Mouse (Mus musculus) liver, embryonic 12.5 days (tissue): ENCODE measurements around the gene Lyrm7. TPM values are rescaled to one million over a fixed set of nuclear protein-coding genes. Genes with fewer than 3 reads are reported as not detected.

ENCODE experiments used
- ATAC-seq: fragments of 200-750 bp; cut with Nextera tagmentation; 2 replicates; pipeline ENCODE4 v1.8.0; 2017; ENCODE audit warnings: moderate number of reproducible peaks, mild to moderate bottlenecking, moderate library complexity
- H3K27ac ChIP-seq: fragments of 300-500 bp; sonication (generic); 2 replicates; pipeline ENCODE4 v1.5.1; 2016; ENCODE audit warnings: mild to moderate bottlenecking
- H3K27me3 ChIP-seq: fragments of 300-500 bp; sonication (generic); replicated peaks from 2 replicates; pipeline ENCODE4 v1.6.1; 2016; ENCODE audit warnings: mild to moderate bottlenecking, moderate library complexity
- H3K36me3 ChIP-seq: fragments of 300-500 bp; sonication (generic); 2 replicates; pipeline ENCODE4 v1.6.1; 2016; ENCODE audit warnings: mild to moderate bottlenecking, moderate library complexity
- H3K4me1 ChIP-seq: fragments of 300-500 bp; sonication (generic); 2 replicates; pipeline ENCODE4 v1.6.1; 2016
- H3K4me2 ChIP-seq: fragments of 300-500 bp; sonication (generic); 2 replicates; pipeline ENCODE4 v1.6.1; 2016; ENCODE audit warnings: mild to moderate bottlenecking, moderate library complexity
- H3K4me3 ChIP-seq: fragments of 300-500 bp; sonication (generic); 2 replicates; pipeline ENCODE4 v1.5.1; 2016; ENCODE audit warnings: mild to moderate bottlenecking, moderate library complexity
- H3K9ac ChIP-seq: fragments of 300-500 bp; sonication (generic); 2 replicates; pipeline ENCODE4 v1.6.1; 2016; ENCODE audit warnings: mild to moderate bottlenecking, moderate library complexity
- H3K9me3 ChIP-seq: fragments of 300-500 bp; sonication (generic); replicated peaks from 2 replicates; pipeline ENCODE4 v1.6.1; 2016; ENCODE audit warnings: mild to moderate bottlenecking, moderate library complexity
- WGBS: fragments of 180-500 bp; shearing (Covaris S2); methylation state at CpG from one replicate; pipeline ENCODE4 v1.1.7; 2016; ENCODE audit not compliant: insufficient replicate concordance; 5-methylcytosine and 5-hydroxymethylcytosine counted together
- polyA plus RNA-seq: library from polyadenylated mRNA; unstranded; fragments of >200 nt; fragmentation: Nextera tagmentation; extraction: Ambion mirVana; gene quantifications from 2 replicates; pipeline ENCODE4 v1.2.1, GENCODE M21; 2016

The Lyrm7 gene
- polyA plus RNA-seq, 1 experiment from 2014 or later: 7.6 TPM

DNA sequence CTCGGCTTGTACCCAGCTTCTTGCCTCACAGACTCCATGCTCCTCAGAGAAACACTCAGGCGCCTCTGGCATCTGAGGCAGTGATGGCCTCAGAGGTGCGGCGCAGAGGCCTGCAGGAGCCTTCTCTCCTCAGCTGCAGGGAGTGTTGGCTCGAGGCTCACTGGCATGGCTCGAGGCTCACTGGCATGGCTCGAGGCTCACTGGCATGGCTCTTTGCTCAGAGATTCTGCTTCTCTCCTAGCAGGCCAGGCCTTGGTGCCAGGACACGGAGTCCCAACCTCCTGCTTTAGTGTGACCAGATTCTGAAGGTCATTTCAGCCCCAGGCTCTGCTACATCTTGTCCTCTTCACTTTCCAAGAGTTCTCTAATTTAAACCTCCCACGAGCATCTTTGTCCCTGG lies 24.6 kb downstream of the Lyrm7 start:
- no peaks in the 10 kb centered on the region for H3K9me3 ChIP-seq
- no peak overlapping the region for H3K27ac ChIP-seq
- no peaks in the 10 kb centered on the region for H3K36me3 ChIP-seq
- H3K9ac ChIP-seq: no peak overlapping the region
- no peaks in the 10 kb centered on the region for H3K27me3 ChIP-seq
- H3K4me1 ChIP-seq: peaks cover 10% of the 10 kb centered on the region; the same call in 1 of the 2 replicates
- 69% methylated on average over 9 of the region's 9 CpGs for WGBS
- no peak for ATAC-seq
- no peak overlapping the region for H3K4me3 ChIP-seq
- H3K4me2 ChIP-seq: no peak overlapping the region

DNA sequence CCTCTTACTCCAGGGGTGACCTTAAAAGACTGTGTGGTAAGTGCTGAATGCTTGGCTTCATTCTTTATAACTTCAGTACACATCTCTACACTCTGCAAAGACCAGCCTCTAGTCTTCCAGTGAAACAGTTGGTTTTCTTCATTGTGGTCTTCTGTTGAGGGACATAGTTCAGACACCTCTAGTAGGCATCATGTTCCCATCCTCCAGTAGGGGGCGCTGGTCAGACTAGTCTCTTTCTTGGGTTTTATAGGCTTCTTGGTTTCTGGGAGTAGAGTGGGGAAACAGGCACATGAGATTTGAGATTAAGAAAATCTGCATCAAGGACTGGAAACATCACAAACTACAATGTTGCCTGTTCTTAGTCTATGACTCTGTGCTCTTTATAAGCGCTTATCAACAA lies 26.1 kb downstream of the Lyrm7 start:
- Histone ChIP-seq H3K27ac (no peak overlapping the region), H3K36me3 (no peaks in the 10 kb centered on the region), H3K4me3 (no peak overlapping the region), H3K27me3 (no peaks in the 10 kb centered on the region), H3K4me1 (peaks cover 10% of the 10 kb centered on the region; the same call in 1 of the 2 replicates), H3K9me3 (no peaks in the 10 kb centered on the region), H3K9ac (no peak overlapping the region), H3K4me2 (no peak overlapping the region)
- WGBS: 51% methylated on average over 2 of the region's 2 CpGs
- no peak for ATAC-seq

GRCm38 (mm10) chr11:54833833-54834232 lies 26.9 kb downstream of the Lyrm7 start:
- Histone ChIP-seq H3K27me3 (no peaks in the 10 kb centered on the region), H3K36me3 (no peaks in the 10 kb centered on the region), H3K27ac (no peak overlapping the region), H3K4me3 (no peak overlapping the region), H3K9ac (no peak overlapping the region), H3K9me3 (no peaks in the 10 kb centered on the region), H3K4me1 (peaks cover 10% of the 10 kb centered on the region; the same call in 1 of the 2 replicates), H3K4me2 (no peak overlapping the region)
- ATAC-seq: no peak
- 76% methylated on average over 4 of the region's 4 CpGs for WGBS

DNA sequence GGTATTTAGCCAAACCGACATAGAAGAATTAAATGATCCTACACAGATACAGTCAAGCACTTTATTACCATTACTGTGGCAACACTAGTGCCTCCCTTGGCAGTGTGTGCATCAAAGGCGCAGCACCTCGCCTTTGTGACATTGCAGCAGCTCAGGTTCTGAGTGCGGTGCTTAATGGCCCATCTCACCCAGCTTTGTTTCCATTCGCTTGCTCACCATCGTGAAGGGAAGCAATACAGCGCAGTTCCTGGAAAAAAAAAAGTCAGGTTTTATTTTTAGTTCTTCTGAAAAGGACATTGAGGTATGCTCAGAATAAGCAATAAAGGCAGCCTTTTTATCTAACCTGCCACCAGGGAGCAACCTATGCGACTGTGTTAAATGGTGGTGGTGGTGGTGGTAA lies 33.9 kb downstream of the Lyrm7 start:
- Histone ChIP-seq H3K4me3 (no peak overlapping the region), H3K4me1 (peaks cover 1% of the 10 kb centered on the region; the same call in 1 of the 2 replicates), H3K9ac (no peak overlapping the region), H3K36me3 (no peaks in the 10 kb centered on the region), H3K27me3 (no peaks in the 10 kb centered on the region; the same call in 1 of the 2 replicates), H3K27ac (no peak overlapping the region), H3K4me2 (no peak overlapping the region), H3K9me3 (peaks cover 7% of the 10 kb centered on the region; the same call in 1 of the 2 replicates)
- 85% methylated on average over 8 of the region's 8 CpGs for WGBS
- no peak for ATAC-seq

DNA sequence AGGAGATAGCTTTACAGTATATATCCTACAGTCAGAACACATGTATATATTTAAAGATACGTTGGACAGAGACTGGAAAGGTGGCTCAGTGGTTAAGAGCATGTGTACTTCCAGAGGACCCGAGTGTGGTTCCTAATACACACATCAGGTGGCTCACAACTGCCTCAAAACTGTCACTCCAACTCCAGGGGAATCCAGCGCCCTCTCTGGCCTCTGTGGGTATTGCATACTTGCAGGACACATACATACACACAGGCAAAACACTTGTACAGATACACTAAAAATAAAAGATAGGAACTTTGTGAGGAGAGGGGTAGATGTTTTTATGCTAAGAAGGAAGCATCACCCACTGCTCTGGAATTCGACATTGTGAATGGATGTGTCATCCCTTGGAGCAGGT lies 34.9 kb downstream of the Lyrm7 start:
- WGBS: 67% methylated on average over 4 of the region's 4 CpGs
- Histone ChIP-seq H3K27me3 (no peaks in the 10 kb centered on the region; the same call in 1 of the 2 replicates), H3K27ac (no peak overlapping the region), H3K9ac (no peak overlapping the region), H3K9me3 (peaks cover 7% of the 10 kb centered on the region; the same call in 1 of the 2 replicates), H3K36me3 (no peaks in the 10 kb centered on the region), H3K4me2 (no peak overlapping the region), H3K4me1 (no peaks in the 10 kb centered on the region), H3K4me3 (no peak overlapping the region)
- no peak for ATAC-seq

DNA sequence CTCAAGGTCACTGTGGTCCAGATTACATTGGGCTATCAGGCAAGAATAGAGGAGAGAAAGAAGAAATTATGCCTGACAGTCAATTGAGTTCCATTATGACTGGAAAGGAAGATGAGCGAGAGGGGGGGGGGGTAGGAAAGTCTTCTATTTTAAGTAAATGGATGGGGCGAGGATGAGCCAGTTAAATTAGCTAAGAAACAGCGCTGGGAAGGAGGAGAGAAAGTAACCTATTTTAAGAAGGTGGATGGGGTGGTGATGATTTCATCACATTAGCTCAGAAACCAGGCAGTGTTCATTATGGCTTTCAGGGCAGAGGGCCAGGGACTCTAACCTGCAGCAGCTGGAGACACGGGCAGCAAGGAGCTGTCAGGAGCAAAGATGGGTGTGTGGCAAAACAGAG lies 37.2 kb downstream of the Lyrm7 start:
- Histone ChIP-seq H3K9ac (no peak overlapping the region), H3K27ac (no peak overlapping the region), H3K27me3 (no peaks in the 10 kb centered on the region; the same call in 1 of the 2 replicates), H3K4me1 (no peaks in the 10 kb centered on the region), H3K4me2 (no peak overlapping the region), H3K4me3 (no peak overlapping the region), H3K9me3 (peaks cover 7% of the 10 kb centered on the region; the same call in 1 of the 2 replicates), H3K36me3 (no peaks in the 10 kb centered on the region)
- no peak for ATAC-seq
- 66% methylated on average over 4 of the region's 4 CpGs for WGBS

DNA sequence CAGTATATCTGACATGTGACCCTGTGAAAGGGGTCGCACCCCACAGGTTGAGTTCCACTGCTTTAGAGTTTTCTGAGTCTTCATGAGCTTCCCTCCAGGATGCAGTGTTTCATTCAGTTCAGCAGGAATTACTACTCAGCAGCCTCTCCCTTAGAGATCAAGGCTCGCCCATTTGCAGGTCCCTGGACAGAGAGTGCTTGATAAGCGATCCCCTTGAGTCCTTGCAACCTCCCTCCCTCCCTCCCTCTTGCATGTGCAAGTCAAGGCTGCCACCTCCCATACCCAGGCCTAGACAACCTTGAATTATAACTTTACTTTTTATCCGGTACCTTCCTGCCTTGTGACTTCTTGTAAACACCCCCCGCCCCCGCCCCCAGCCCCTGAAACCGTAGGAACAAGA lies 41.2 kb downstream of the Lyrm7 start:
- no peak overlapping the region for H3K4me3 ChIP-seq
- H3K27me3 ChIP-seq: no peaks in the 10 kb centered on the region; the same call in 1 of the 2 replicates
- H3K36me3 ChIP-seq: no peaks in the 10 kb centered on the region
- H3K9ac ChIP-seq: no peak overlapping the region
- WGBS: 72% methylated on average over 7 of the region's 7 CpGs
- H3K9me3 ChIP-seq: no peaks in the 10 kb centered on the region
- H3K4me1 ChIP-seq: no peaks in the 10 kb centered on the region
- no peak for ATAC-seq
- H3K4me2 ChIP-seq: no peak overlapping the region
- H3K27ac ChIP-seq: no peak overlapping the region

GRCm38 (mm10) chr11:54817449-54817848 lies 43.3 kb downstream of the Lyrm7 start:
- no peak overlapping the region for H3K4me2 ChIP-seq
- no peaks in the 10 kb centered on the region for H3K36me3 ChIP-seq
- no peaks in the 10 kb centered on the region for H3K4me1 ChIP-seq
- no peak overlapping the region for H3K4me3 ChIP-seq
- no peaks in the 10 kb centered on the region for H3K9me3 ChIP-seq
- H3K27me3 ChIP-seq: no peaks in the 10 kb centered on the region
- WGBS: 61% methylated on average over 4 of the region's 4 CpGs
- H3K27ac ChIP-seq: no peak overlapping the region
- no peak for ATAC-seq
- no peak overlapping the region for H3K9ac ChIP-seq

DNA sequence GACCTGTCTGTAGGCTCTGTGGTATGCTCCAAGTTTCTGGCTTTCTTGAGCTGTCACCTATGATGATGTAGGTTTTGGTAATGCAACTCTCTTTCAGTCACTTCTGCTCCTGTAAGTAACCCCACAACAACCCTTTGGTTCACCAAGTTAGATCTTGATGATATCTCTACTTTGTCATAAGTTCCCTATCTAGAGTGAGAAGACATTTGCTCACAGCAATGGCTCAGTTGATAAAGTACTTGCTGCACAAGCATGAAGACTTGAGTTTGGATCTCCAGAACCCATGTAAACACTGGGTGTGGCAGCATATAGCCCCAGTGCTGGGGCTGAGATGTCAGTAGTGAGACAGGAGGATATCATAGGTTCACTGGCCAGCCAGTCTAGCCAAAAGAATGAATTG lies 45.1 kb downstream of the Lyrm7 start:
- no peaks in the 10 kb centered on the region for H3K4me1 ChIP-seq
- H3K36me3 ChIP-seq: no peaks in the 10 kb centered on the region
- no peak for ATAC-seq
- no peak overlapping the region for H3K27ac ChIP-seq
- H3K27me3 ChIP-seq: no peaks in the 10 kb centered on the region
- no peak overlapping the region for H3K4me2 ChIP-seq
- no peak overlapping the region for H3K4me3 ChIP-seq
- no peaks in the 10 kb centered on the region for H3K9me3 ChIP-seq
- H3K9ac ChIP-seq: no peak overlapping the region

DNA sequence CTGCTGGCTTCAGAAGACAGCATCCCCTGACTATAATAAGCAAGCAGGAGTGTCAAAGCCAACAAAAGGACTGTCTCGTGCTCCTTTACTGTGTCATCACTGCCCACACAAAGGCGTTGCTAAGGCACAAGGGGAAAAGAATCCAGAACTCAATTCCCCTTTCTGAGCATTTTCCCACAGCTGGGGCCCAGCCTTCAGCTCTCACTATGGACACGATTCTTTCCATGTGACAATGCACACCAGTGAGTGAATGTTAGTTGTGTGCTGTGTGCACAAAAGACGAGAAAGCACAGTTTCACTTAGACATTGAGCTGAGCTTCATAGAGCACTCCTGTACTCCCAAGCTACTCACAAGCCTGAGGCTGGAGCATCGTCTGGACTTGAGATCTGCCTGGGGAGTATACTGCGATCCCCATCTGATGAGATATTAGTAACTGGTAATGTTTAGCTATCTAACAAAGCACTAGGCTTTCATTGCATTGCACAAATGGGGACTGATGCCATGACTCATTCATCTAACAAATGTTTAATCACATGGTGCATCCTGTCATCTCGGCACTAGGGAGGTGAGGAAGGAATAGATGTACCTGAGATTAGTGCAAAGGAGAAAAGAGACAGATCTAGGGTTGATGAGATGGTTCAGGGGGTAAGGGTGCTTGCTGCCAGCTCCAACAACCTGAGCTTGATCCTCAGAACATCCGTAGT lies 47.8 kb downstream of the Lyrm7 start:
- ATAC-seq: no peak
- H3K27ac ChIP-seq: no peak overlapping the region
- H3K27me3 ChIP-seq: peaks cover 6% of the 10 kb centered on the region; the same call in 1 of the 2 replicates
- no peaks in the 10 kb centered on the region for H3K36me3 ChIP-seq
- 57% methylated on average over 8 of the region's 8 CpGs for WGBS
- H3K4me1 ChIP-seq: no peaks in the 10 kb centered on the region
- no peaks in the 10 kb centered on the region for H3K9me3 ChIP-seq
- no peak overlapping the region for H3K9ac ChIP-seq
- H3K4me3 ChIP-seq: no peak overlapping the region
- H3K4me2 ChIP-seq: no peak overlapping the region

- ATAC-seq: no peak
- no peaks in the 10 kb centered on the region for H3K36me3 ChIP-seq
- no peak overlapping the region for H3K27ac ChIP-seq
- no peak overlapping the region for H3K4me3 ChIP-seq
- peaks cover 6% of the 10 kb centered on the region; the same call in 1 of the 2 replicates for H3K27me3 ChIP-seq
- no peak overlapping the region for H3K9ac ChIP-seq
- H3K9me3 ChIP-seq: no peaks in the 10 kb centered on the region
- H3K4me1 ChIP-seq: peaks cover under 1% of the 10 kb centered on the region; the same call in 1 of the 2 replicates
- no peak overlapping the region for H3K4me2 ChIP-seq
- 69% methylated on average over 4 of the region's 4 CpGs for WGBS
Measured at GRCm38 (mm10) chr11:54812314-54812713, 48.4 kb downstream of the Lyrm7 start.

DNA sequence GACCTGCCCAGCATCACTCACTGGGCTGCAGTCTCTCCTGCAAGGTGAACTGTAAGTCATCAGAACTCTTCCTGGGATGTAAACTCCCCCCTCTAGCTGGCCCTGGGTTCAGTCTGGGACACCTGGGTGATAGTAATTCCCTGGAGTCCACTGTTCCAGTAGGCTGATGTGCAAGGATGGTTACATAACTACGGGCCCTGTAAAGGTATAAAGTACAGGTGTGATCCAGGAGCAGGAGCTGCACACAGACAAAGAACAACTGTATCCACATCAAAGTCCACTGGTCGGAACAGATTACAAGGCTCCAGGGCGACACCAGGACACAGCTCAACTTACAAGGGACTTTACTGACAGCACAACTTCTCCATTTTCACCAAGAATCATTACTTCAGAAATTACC lies 49.7 kb downstream of the Lyrm7 start:
- WGBS: 50% methylated on average over 3 of the region's 3 CpGs
- no peak overlapping the region for H3K4me3 ChIP-seq
- H3K36me3 ChIP-seq: no peaks in the 10 kb centered on the region
- peaks cover 5% of the 10 kb centered on the region; the same call in 1 of the 2 replicates for H3K4me1 ChIP-seq
- H3K4me2 ChIP-seq: no peak overlapping the region
- ATAC-seq: no peak
- no peak overlapping the region for H3K9ac ChIP-seq
- H3K27ac ChIP-seq: no peak overlapping the region
- H3K9me3 ChIP-seq: no peaks in the 10 kb centered on the region
- peaks cover 6% of the 10 kb centered on the region; the same call in 1 of the 2 replicates for H3K27me3 ChIP-seq
